ENCODE assay signal across 10 mouse cellular contexts in the genomic region with DNA sequence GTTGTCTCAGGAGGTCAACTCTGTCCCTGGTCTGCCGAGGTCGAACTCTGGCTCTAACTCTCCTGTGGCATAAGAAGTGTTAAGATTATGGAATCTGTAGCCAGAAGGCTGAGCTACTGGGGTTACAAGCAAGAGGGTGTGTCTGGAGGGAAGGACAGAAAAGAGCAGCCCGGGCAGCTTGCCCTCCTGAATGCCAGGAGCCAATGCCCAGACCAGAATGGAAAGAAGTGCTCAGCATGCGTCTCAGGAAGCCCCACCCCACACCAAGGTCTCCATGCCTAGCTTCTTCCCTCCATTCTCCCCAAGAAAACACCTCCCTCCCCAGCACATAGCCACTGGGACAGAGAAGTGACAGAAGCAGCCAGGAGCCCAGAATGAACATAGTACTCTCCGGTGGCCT. TPM values are rescaled to one million over a fixed set of nuclear protein-coding genes. Genes with fewer than 3 reads are reported as not detected.
DNase-seq lines count a peak whose midpoint lies in the region; ATAC-seq and TF ChIP-seq lines count a peak whose summit lies in the region.
"Had no signal": no experiment of that assay in that cellular context is flagged by ENCODE, and none has a peak within 500 bp of the region (broad histone marks: within the 10 kb centered on the region; RNA-seq: fewer than 3 reads in every experiment).

No protein-coding gene starts in this region.

- ATAC-seq in kidney, embryonic 15.5 days (replicated peaks; ENCODE audit: low FRiP score) = no peak
- no peak for ATAC-seq in monocyte, adult 5-6 weeks (replicated peaks; ENCODE audit: insufficient number of reproducible peaks, low FRiP score, low TSS enrichment, poor library complexity, severe bottlenecking)
- no peak for ATAC-seq in forebrain, postnatal 0 days

- no peak overlapping the region for H3K4me2 ChIP-seq in kidney, embryonic 15.5 days
- no peak overlapping the region for H3K4me2 ChIP-seq in forebrain, postnatal 0 days (ENCODE audit: low read depth)

- 63% methylated on average over 5 of the region's 5 CpGs for WGBS in kidney, embryonic 15.5 days
- 13% methylated on average over 5 of the region's 5 CpGs for WGBS in lung, adult 2 months
- 67% methylated on average over 5 of the region's 5 CpGs for WGBS in forebrain, postnatal 0 days

- H3K4me3 ChIP-seq in kidney, embryonic 15.5 days (replicated peaks) = no peak overlapping the region
- H3K4me3 ChIP-seq in lung, adult 2 months (replicated peaks; ENCODE audit: extremely low read depth, low read depth, low read length) = no peak overlapping the region
- H3K4me3 ChIP-seq in forebrain, postnatal 0 days (ENCODE audit: low read depth, low read length) = no peak overlapping the region

- peak overlapping the region; percentile 32; the same call in 1 of the 2 replicates for H3K27ac ChIP-seq in kidney, embryonic 15.5 days
- H3K27ac ChIP-seq in forebrain, postnatal 0 days (ENCODE audit: low read depth, low read length) = no peak overlapping the region

- H3K27me3 ChIP-seq in kidney, embryonic 15.5 days = no peaks in the 10 kb centered on the region
- peaks cover 5% of the 10 kb centered on the region; the same call in 1 of the 2 replicates for H3K27me3 ChIP-seq in forebrain, postnatal 0 days (ENCODE audit: insufficient read depth, low read length)

- no peak for DNase-seq in kidney, postnatal 14 days
- DNase-seq in adrenal gland, postnatal 14 days = peak; percentile 53
- DNase-seq in gastrocnemius, postnatal 10 days = peak; percentile 69
- peak; percentile 45 for DNase-seq in lung, adult 2 months
- DNase-seq in left cerebral cortex, adult 18-20 months (ENCODE audit: low spot score in 2 of 2) = no peak
- DNase-seq in forebrain, postnatal 0 days = no peak

- peaks cover 3% of the 10 kb centered on the region for H3K36me3 ChIP-seq in kidney, embryonic 15.5 days
- no peaks in the 10 kb centered on the region for H3K36me3 ChIP-seq in forebrain, postnatal 0 days (ENCODE audit: insufficient read depth)

- H3K9ac ChIP-seq in kidney, embryonic 15.5 days = no peak overlapping the region
- H3K9ac ChIP-seq in forebrain, postnatal 0 days = no peak overlapping the region

- H3K9me3 ChIP-seq in kidney, embryonic 15.5 days (replicated peaks) = no peaks in the 10 kb centered on the region
- H3K9me3 ChIP-seq in forebrain, postnatal 0 days (ENCODE audit: low read length) = no peaks in the 10 kb centered on the region

- TF ChIP-seq POLR2A in lung, adult 2 months (IDR thresholded peaks at IDR 0.05; ENCODE audit: borderline replicate concordance, extremely low read depth, low read depth, low read length) = peak; percentile 24; the same call in 1 of the 2 replicates

- TF ChIP-seq CTCF in lung, adult 2 months (IDR thresholded peaks at IDR 0.05; ENCODE audit: insufficient read depth, low read length) = no peak
- no peak for TF ChIP-seq CTCF in forebrain, postnatal 0 days (IDR thresholded peaks at IDR 0.05; ENCODE audit: low read depth)

- peaks cover 77% of the 10 kb centered on the region for H3K4me1 ChIP-seq in kidney, embryonic 15.5 days
- peaks cover 73% of the 10 kb centered on the region for H3K4me1 ChIP-seq in lung, adult 2 months (ENCODE audit: control insufficient read depth, insufficient read depth, low read length)
- H3K4me1 ChIP-seq in forebrain, postnatal 0 days (ENCODE audit: insufficient read depth) = peaks cover 4% of the 10 kb centered on the region; the same call in 1 of the 2 replicates

RNA-seq across cellular contexts. Expression of gene Tmbim1, which starts 6.4 kb away (rescaled TPM):
- polyA plus RNA-seq in kidney, embryonic 15.5 days (2015; fragmentation: Nextera tagmentation; extraction: Ambion mirVana) = 25.6 and 31.2 TPM in 2 replicates
- 66.7 and 82.3 TPM in 2 replicates for total RNA-seq in adrenal gland, postnatal 14 days (2021)
- 10 to 100 TPM; 43.5 to 50.3 TPM for total RNA-seq in gastrocnemius, postnatal 10 days (2021)
- polyA plus RNA-seq in lung, adult 2 months (2012; rRNA removed) = 567 and 655 TPM in 2 replicates
- 15.8 to 20.8 TPM (median 19.0 TPM) in 3 replicates for total RNA-seq in monocyte, adult 5-6 weeks (2017)
- total RNA-seq in left cerebral cortex, adult 18-20 months (2021) = 10 to 100 TPM; 19.1 to 24.1 TPM
- 5.8 and 7.9 TPM in 2 replicates for total RNA-seq in forebrain, postnatal 0 days (2014; rRNA removed)
- polyA plus RNA-seq in forebrain, postnatal 0 days (2015; fragmentation: Nextera tagmentation; extraction: Ambion mirVana) = 6.1 and 7.9 TPM in 2 replicates

RNA-seq across cellular contexts. Expression of gene Pnkd, which starts 14.3 kb away (rescaled TPM):
- 138 and 139 TPM in 2 replicates for polyA plus RNA-seq in kidney, embryonic 15.5 days (2015; fragmentation: Nextera tagmentation; extraction: Ambion mirVana)
- 111 and 115 TPM in 2 replicates for total RNA-seq in adrenal gland, postnatal 14 days (2021)
- total RNA-seq in gastrocnemius, postnatal 10 days (2021) = 10 to 100 TPM; 69.7 to 70.5 TPM
- 63.0 and 63.5 TPM in 2 replicates for polyA plus RNA-seq in lung, adult 2 months (2012; rRNA removed)
- total RNA-seq in monocyte, adult 5-6 weeks (2017) = 14.7 to 18.6 TPM (median 17.1 TPM) in 3 replicates
- total RNA-seq in left cerebral cortex, adult 18-20 months (2021) = 100 to 1,000 TPM; 179 TPM
- 57.5 and 64.5 TPM in 2 replicates for total RNA-seq in forebrain, postnatal 0 days (2014; rRNA removed)
- polyA plus RNA-seq in forebrain, postnatal 0 days (2015; fragmentation: Nextera tagmentation; extraction: Ambion mirVana) = 112 and 128 TPM in 2 replicates

RNA-seq across cellular contexts. Expression of gene Aamp, which starts 14.5 kb away (rescaled TPM):
- 267 and 283 TPM in 2 replicates for polyA plus RNA-seq in kidney, embryonic 15.5 days (2015; fragmentation: Nextera tagmentation; extraction: Ambion mirVana)
- 155 and 165 TPM in 2 replicates for total RNA-seq in adrenal gland, postnatal 14 days (2021)
- total RNA-seq in gastrocnemius, postnatal 10 days (2021) = 10 to 100 TPM; 90.7 to 94.4 TPM
- polyA plus RNA-seq in lung, adult 2 months (2012; rRNA removed) = 141 and 172 TPM in 2 replicates
- 105 to 159 TPM (median 131 TPM) in 3 replicates for total RNA-seq in monocyte, adult 5-6 weeks (2017)
- total RNA-seq in left cerebral cortex, adult 18-20 months (2021) = 100 to 1,000 TPM; 141 to 150 TPM
- 160 and 179 TPM in 2 replicates for total RNA-seq in forebrain, postnatal 0 days (2014; rRNA removed)
- 211 and 215 TPM in 2 replicates for polyA plus RNA-seq in forebrain, postnatal 0 days (2015; fragmentation: Nextera tagmentation; extraction: Ambion mirVana)

RNA-seq across cellular contexts. Expression of gene Gpbar1, which starts 20.6 kb away (rescaled TPM):
- polyA plus RNA-seq in kidney, embryonic 15.5 days (2015; fragmentation: Nextera tagmentation; extraction: Ambion mirVana) = 1.7 and 2.1 TPM in 2 replicates
- not detected in 2 replicates for total RNA-seq in adrenal gland, postnatal 14 days (2021)
- total RNA-seq in gastrocnemius, postnatal 10 days (2021) = under 1 TPM in 1 of 2 experiments, not detected in 1; 0.25 TPM
- polyA plus RNA-seq in lung, adult 2 months (2012; rRNA removed) = 0.18 and 0.22 TPM in 2 replicates
- not detected in 3 replicates for total RNA-seq in monocyte, adult 5-6 weeks (2017)
- total RNA-seq in left cerebral cortex, adult 18-20 months (2021) = not detected
- not detected in 2 replicates for total RNA-seq in forebrain, postnatal 0 days (2014; rRNA removed)
- polyA plus RNA-seq in forebrain, postnatal 0 days (2015; fragmentation: Nextera tagmentation; extraction: Ambion mirVana) = 0.21 TPM in 1 of 2 replicates, not detected in the other
- total RNA-seq: left cerebral cortex, postnatal 10 days; MEL had no signal

Comparison
In these comparisons a context has a peak if more than half of its experiments do, and no peak if none do; other contexts are left out.
1. DNase-seq: peak in adrenal gland, postnatal 14 days (single experiment), gastrocnemius, postnatal 10 days (single experiment) and lung, adult 2 months (single experiment); none in kidney, postnatal 14 days (single experiment), left cerebral cortex, adult 18-20 months (0 of 2) and forebrain, postnatal 0 days (single experiment).